Comparison of ENCODE assay signal across 8 mouse cellular contexts in genomic region chr10:20347285-20348214, GRCm38 (mm10). TPM values are rescaled to one million over a fixed set of nuclear protein-coding genes. Genes with fewer than 3 reads are reported as not detected.
A peak's percentile ranks its signal among the peaks of the same experiment; 100 is the strongest.
DNase-seq lines count a peak whose midpoint lies in the region; ATAC-seq and TF ChIP-seq lines count a peak whose summit lies in the region.

Gene Mtfr2 (plus strand): TSS chr10:20347770.

- peak within 1 kb of the TSS; percentile 97 for H3K4me2 ChIP-seq in forebrain, embryonic 16.5 days (ENCODE audit: low read length)
- peak within 1 kb of the TSS; percentile 60 for H3K4me2 ChIP-seq in lung, embryonic 14.5 days

- no peak for TF ChIP-seq POLR2A in olfactory bulb, adult 2 months (IDR thresholded peaks at IDR 0.05; ENCODE audit: insufficient read depth, low read depth, low read length)
- TF ChIP-seq POLR2A in thymus, adult 2 months (IDR thresholded peaks at IDR 0.05; ENCODE audit: control insufficient read depth, extremely low read depth, insufficient read depth, low read length, poor library complexity) = peak; percentile 35; the same call in 1 of the 2 replicates

- ATAC-seq in G1E (ENCODE audit: extremely low read depth, insufficient number of reproducible peaks, low FRiP score, poor library complexity, severe bottlenecking) = peak; percentile 87
- ATAC-seq in forebrain, embryonic 16.5 days = peak; percentile 97
- ATAC-seq in lung, embryonic 14.5 days (ENCODE audit: insufficient read depth) = peak; percentile 96

- H3K27me3 ChIP-seq in G1E (ENCODE audit: insufficient read depth, low read length) = no peaks in the 10 kb centered on the region
- H3K27me3 ChIP-seq in forebrain, embryonic 16.5 days (replicated peaks; ENCODE audit: control insufficient read depth, insufficient read depth, low read length) = no peaks in the 10 kb centered on the region
- H3K27me3 ChIP-seq in lung, embryonic 14.5 days (ENCODE audit: insufficient read depth, low read length) = no peaks in the 10 kb centered on the region
- H3K27me3 ChIP-seq in thymus, adult 2 months (ENCODE audit: control insufficient read depth, insufficient read depth, low read length) = no peaks in the 10 kb centered on the region

- H3K27ac ChIP-seq in forebrain, embryonic 16.5 days (ENCODE audit: low read length) = no peak within 1 kb of the TSS
- H3K27ac ChIP-seq in layer of hippocampus, adult 2 months = peak within 1 kb of the TSS; percentile 43
- H3K27ac ChIP-seq in lung, embryonic 14.5 days (ENCODE audit: low read depth) = 0 out of 2 replicates have a peak within 1 kb of the TSS, but pooled peaks have one; percentile 38
- H3K27ac ChIP-seq in olfactory bulb, adult 2 months (ENCODE audit: insufficient read depth, low read depth, low read length) = no peak within 1 kb of the TSS; the same call in 1 of the 2 replicates
- no peak within 1 kb of the TSS for H3K27ac ChIP-seq in thymus, adult 2 months (ENCODE audit: control insufficient read depth, insufficient read depth, low read length)

- peak within 1 kb of the TSS; percentile 84 for H3K4me3 ChIP-seq in G1E (ENCODE audit: low read depth, low read length)
- H3K4me3 ChIP-seq in forebrain, embryonic 16.5 days (replicated peaks; ENCODE audit: low read length) = peak within 1 kb of the TSS; percentile 64
- H3K4me3 ChIP-seq in layer of hippocampus, adult 2 months = peak within 1 kb of the TSS; percentile 60
- peak within 1 kb of the TSS; percentile 64 for H3K4me3 ChIP-seq in lung, embryonic 14.5 days (ENCODE audit: low read depth, low read length)
- peak within 1 kb of the TSS; percentile 56 for H3K4me3 ChIP-seq in olfactory bulb, adult 2 months (ENCODE audit: insufficient read depth, low read depth, low read length)
- H3K4me3 ChIP-seq in thymus, adult 2 months (ENCODE audit: control insufficient read depth, insufficient read depth, low read length) = peak within 1 kb of the TSS; percentile 55

- H3K9me3 ChIP-seq in G1E (replicated peaks) = no peaks in the 10 kb centered on the region
- no peaks in the 10 kb centered on the region for H3K9me3 ChIP-seq in forebrain, embryonic 16.5 days (ENCODE audit: control insufficient read depth, low read length)
- H3K9me3 ChIP-seq in lung, embryonic 14.5 days (ENCODE audit: low read depth, low read length) = no peaks in the 10 kb centered on the region

- TF ChIP-seq CTCF in G1E (IDR thresholded peaks at IDR 0.05; ENCODE audit: low read depth, low read length) = no peak
- TF ChIP-seq CTCF in layer of hippocampus, adult 2 months (conservative IDR thresholded peaks at IDR 0.05) = peak; percentile 30
- TF ChIP-seq CTCF in lung, embryonic 14.5 days (IDR thresholded peaks at IDR 0.05; ENCODE audit: low read depth) = no peak
- no peak for TF ChIP-seq CTCF in olfactory bulb, adult 2 months (IDR thresholded peaks at IDR 0.05; ENCODE audit: insufficient read depth, low read depth, low read length)
- no peak for TF ChIP-seq CTCF in thymus, adult 2 months (IDR thresholded peaks at IDR 0.05; ENCODE audit: borderline replicate concordance, control insufficient read depth, extremely low read depth, insufficient read depth, low read length, poor library complexity)

- H3K4me1 ChIP-seq in G1E (ENCODE audit: insufficient read depth, low read depth, low read length) = peaks cover 30% of the 10 kb centered on the region
- H3K4me1 ChIP-seq in forebrain, embryonic 16.5 days (replicated peaks; ENCODE audit: control insufficient read depth, insufficient read depth, low read length) = peaks cover 10% of the 10 kb centered on the region
- H3K4me1 ChIP-seq in lung, embryonic 14.5 days (ENCODE audit: insufficient read depth) = no peaks in the 10 kb centered on the region
- peaks cover 3% of the 10 kb centered on the region for H3K4me1 ChIP-seq in olfactory bulb, adult 2 months (ENCODE audit: control insufficient read depth, insufficient read depth, low read length)
- 0 out of 2 replicates have a peak, but pooled peaks cover 5% of the 10 kb centered on the region for H3K4me1 ChIP-seq in thymus, adult 2 months (replicated peaks; ENCODE audit: control insufficient read depth, insufficient read depth, low read length)

- H3K36me3 ChIP-seq in G1E (replicated peaks) = peaks cover 62% of the 10 kb centered on the region
- peaks cover 16% of the 10 kb centered on the region for H3K36me3 ChIP-seq in forebrain, embryonic 16.5 days (ENCODE audit: control insufficient read depth, insufficient read depth)
- peaks cover 40% of the 10 kb centered on the region for H3K36me3 ChIP-seq in lung, embryonic 14.5 days (ENCODE audit: insufficient read depth)
- H3K36me3 ChIP-seq in thymus, adult 2 months (ENCODE audit: control insufficient read depth, insufficient read depth, low read length) = peaks cover 27% of the 10 kb centered on the region

- 1% methylated on average over 58 of the region's 58 CpGs for WGBS in forebrain, embryonic 16.5 days
- 1% methylated on average over 58 of the region's 58 CpGs for WGBS in lung, embryonic 14.5 days
- under 1% methylated on average over 58 of the region's 58 CpGs for WGBS in olfactory bulb, adult 2 months
- WGBS in thymus, adult 2 months = 1% methylated on average over 58 of the region's 58 CpGs

- peak; percentile 90 for DNase-seq in G1E (ENCODE audit: low spot score)
- peak; percentile 92 to 94 for DNase-seq in cerebellum, adult 18-20 months
- DNase-seq in heart, postnatal 36 days = peak; percentile 90 to 92
- DNase-seq in layer of hippocampus, adult 2 months (ENCODE audit: low spot score in 2 of 2) = peak; percentile 93
- peak; percentile 98 for DNase-seq in lung, embryonic 14.5 days
- peak; percentile 91 for DNase-seq in thymus, adult 2 months

- intact Hi-C loops in heart, postnatal 36 days (cut with DNase I) = loop anchor here (5.0 kb wide), 1 partner anchor 35 kb away; the partner anchor contains the start of gene Bclaf1

- H3K9ac ChIP-seq in forebrain, embryonic 16.5 days (replicated peaks; ENCODE audit: low read depth, low read length) = 0 out of 2 replicates have a peak within 1 kb of the TSS, but pooled peaks have one; percentile 37
- H3K9ac ChIP-seq in lung, embryonic 14.5 days = peak within 1 kb of the TSS; percentile 69

RNA-seq across cellular contexts. Expression of gene Mtfr2, which starts in this region (rescaled TPM):
- total RNA-seq in G1E (2014; fragmentation: Nextera tagmentation) (22.7 and 34.2 TPM in 2 replicates), G1E (2017) (14.6 and 15.9 TPM in 2 replicates)
- 10.1 and 14.5 TPM in 2 replicates for polyA plus RNA-seq in G1E (2012)
- polyA plus RNA-seq in forebrain, embryonic 16.5 days (2015; fragmentation: Nextera tagmentation; extraction: Ambion mirVana) = 0.99 and 1.2 TPM in 2 replicates
- under 1 TPM; 0.14 to 0.31 TPM for total RNA-seq in heart, postnatal 36 days (2021)
- under 1 TPM; 0.49 to 0.67 TPM for total RNA-seq in layer of hippocampus, adult 2 months (2021)
- polyA plus RNA-seq in lung, embryonic 14.5 days (2014; fragmentation: Nextera tagmentation; extraction: Ambion mirVana) = 3.2 and 4.9 TPM in 2 replicates
- polyA plus RNA-seq in olfactory bulb, adult 2 months (2012; ENCODE audit: insufficient read depth, insufficient read length, low replicate concordance, missing spikeins) = not detected in 2 replicates
- 6.3 and 6.8 TPM in 2 replicates for polyA plus RNA-seq in thymus, adult 2 months (2012; rRNA removed)

Comparison
In these comparisons a context has a peak if more than half of its experiments do, and no peak if none do; other contexts are left out.
1. RNA of gene Mtfr2 (total RNA-seq): 14.6 to 34.2 TPM in G1E; 0.49 to 0.67 TPM in layer of hippocampus, adult 2 months and 0.14 to 0.31 TPM in heart, postnatal 36 days; every median in the first group is over 4 times any median in the second.
2. Peak in DNase-seq in heart, postnatal 36 days; RNA of the gene not detected or under 1 TPM.
3. Peak in DNase-seq, H3K4me3 ChIP-seq and H3K27ac ChIP-seq in layer of hippocampus, adult 2 months; RNA of the gene not detected or under 1 TPM.
4. Peak in every context shown above with its lines, with median percentiles within 50 percentile points of each other: ATAC-seq, DNase-seq and H3K4me3 ChIP-seq.